Mouse (Mus musculus): ENCODE data around the gene Dcaf4. TPM values are rescaled to one million over a fixed set of nuclear protein-coding genes. Genes with fewer than 3 reads are reported as not detected.

Gene Dcaf4
- total and polyA plus RNA-seq, 2 experiments from 2014 or later, result 34.5 to 55.6 TPM

- H3K9ac ChIP-seq (replicated peaks; ENCODE audit: low read length), result no peak overlapping the region
- H3K4me2 ChIP-seq (ENCODE audit: low read depth, low read length), result no peak overlapping the region
- no peaks in the 10 kb centered on the region for H3K36me3 ChIP-seq (ENCODE audit: insufficient read depth, low read length)
- ATAC-seq, result no peak
- H3K27ac ChIP-seq, result no peak overlapping the region
- 78% methylated on average over 4 of the region's 4 CpGs for WGBS
- peaks cover 3% of the 10 kb centered on the region; the same call in 1 of the 2 replicates for H3K9me3 ChIP-seq (ENCODE audit: low read length)
- H3K27me3 ChIP-seq (ENCODE audit: insufficient read depth, low read length), result no peaks in the 10 kb centered on the region
- no peak for DNase-seq (ENCODE audit: low spot score)
- no peak; the same call in 1 of the 2 replicates for TF ChIP-seq CTCF (IDR thresholded peaks at IDR 0.05; ENCODE audit: low read depth)
- H3K4me1 ChIP-seq (ENCODE audit: insufficient read depth, low read length), result no peaks in the 10 kb centered on the region
- H3K4me3 ChIP-seq (ENCODE audit: low read length), result no peak overlapping the region
These were observed 24.9 kb upstream of the Dcaf4 start for GRCm38 (mm10) chr12:83495248-83495960.

GRCm38 (mm10) chr12:83495961-83496282, 24.3 kb upstream of the Dcaf4 start:
- ATAC-seq (no peak), DNase-seq (ENCODE audit: low spot score) (no peak)
- 71% methylated on average over 9 of the region's 9 CpGs for WGBS

GRCm38 (mm10) chr12:83496336-83496735, 23.9 kb upstream of the Dcaf4 start:
- Histone ChIP-seq H3K9me3 (ENCODE audit: low read length) (peaks cover 3% of the 10 kb centered on the region; the same call in 1 of the 2 replicates), H3K27me3 (ENCODE audit: insufficient read depth, low read length) (no peaks in the 10 kb centered on the region), H3K9ac (replicated peaks; ENCODE audit: low read length) (no peak overlapping the region), H3K4me2 (ENCODE audit: low read depth, low read length) (no peak overlapping the region), H3K27ac (no peak overlapping the region), H3K36me3 (ENCODE audit: insufficient read depth, low read length) (no peaks in the 10 kb centered on the region), H3K4me3 (ENCODE audit: low read length) (no peak overlapping the region), H3K4me1 (ENCODE audit: insufficient read depth, low read length) (no peaks in the 10 kb centered on the region)
- DNase-seq (ENCODE audit: low spot score) (no peak), ATAC-seq (no peak)
- WGBS, result 82% methylated on average over 4 of the region's 4 CpGs
- TF ChIP-seq CTCF (IDR thresholded peaks at IDR 0.05; ENCODE audit: low read depth), result no peak

More at GRCm38 (mm10) chr12:83495961-83496282, 24.3 kb upstream of the Dcaf4 start:
- no peak for TF ChIP-seq CTCF (IDR thresholded peaks at IDR 0.05; ENCODE audit: low read depth)
- Histone ChIP-seq H3K27me3 (ENCODE audit: insufficient read depth, low read length) (no peaks in the 10 kb centered on the region), H3K4me3 (ENCODE audit: low read length) (no peak overlapping the region), H3K9me3 (ENCODE audit: low read length) (peaks cover 3% of the 10 kb centered on the region; the same call in 1 of the 2 replicates), H3K4me1 (ENCODE audit: insufficient read depth, low read length) (no peaks in the 10 kb centered on the region), H3K9ac (replicated peaks; ENCODE audit: low read length) (no peak overlapping the region), H3K4me2 (ENCODE audit: low read depth, low read length) (no peak overlapping the region), H3K36me3 (ENCODE audit: insufficient read depth, low read length) (no peaks in the 10 kb centered on the region), H3K27ac (no peak overlapping the region)

GRCm38 (mm10) chr12:83496736-83497135, 23.5 kb upstream of the Dcaf4 start:
- no peak for TF ChIP-seq CTCF (IDR thresholded peaks at IDR 0.05; ENCODE audit: low read depth)
- no peaks in the 10 kb centered on the region for H3K9me3 ChIP-seq (ENCODE audit: low read length)
- no peaks in the 10 kb centered on the region for H3K36me3 ChIP-seq (ENCODE audit: insufficient read depth, low read length)
- DNase-seq (ENCODE audit: low spot score) (no peak), ATAC-seq (no peak)
- H3K4me2 ChIP-seq (ENCODE audit: low read depth, low read length), result no peak overlapping the region
- H3K27me3 ChIP-seq (ENCODE audit: insufficient read depth, low read length), result no peaks in the 10 kb centered on the region
- H3K9ac ChIP-seq (replicated peaks; ENCODE audit: low read length), result no peak overlapping the region
- H3K27ac ChIP-seq, result no peak overlapping the region
- no peak overlapping the region for H3K4me3 ChIP-seq (ENCODE audit: low read length)
- no peaks in the 10 kb centered on the region for H3K4me1 ChIP-seq (ENCODE audit: insufficient read depth, low read length)
- WGBS, result 84% methylated on average over 6 of the region's 6 CpGs

- no peaks in the 10 kb centered on the region for H3K27me3 ChIP-seq (ENCODE audit: insufficient read depth, low read length)
- DNase-seq (ENCODE audit: low spot score) (no peak), ATAC-seq (no peak)
- no peak overlapping the region for H3K4me3 ChIP-seq (ENCODE audit: low read length)
- TF ChIP-seq CTCF (IDR thresholded peaks at IDR 0.05; ENCODE audit: low read depth), result 0 out of 2 replicates have a peak, but pooled peaks have one; percentile 12
- no peak overlapping the region for H3K9ac ChIP-seq (replicated peaks; ENCODE audit: low read length)
- 72% methylated on average over 3 of the region's 3 CpGs for WGBS
- no peaks in the 10 kb centered on the region for H3K36me3 ChIP-seq (ENCODE audit: insufficient read depth, low read length)
- no peaks in the 10 kb centered on the region for H3K4me1 ChIP-seq (ENCODE audit: insufficient read depth, low read length)
- no peak overlapping the region for H3K27ac ChIP-seq
- no peak overlapping the region for H3K4me2 ChIP-seq (ENCODE audit: low read depth, low read length)
- H3K9me3 ChIP-seq (ENCODE audit: low read length), result no peaks in the 10 kb centered on the region
These were observed 22.3 kb upstream of the Dcaf4 start for GRCm38 (mm10) chr12:83497959-83498358.

- Histone ChIP-seq H3K27ac (no peak overlapping the region), H3K4me1 (ENCODE audit: insufficient read depth, low read length) (no peaks in the 10 kb centered on the region), H3K4me2 (ENCODE audit: low read depth, low read length) (no peak overlapping the region), H3K36me3 (ENCODE audit: insufficient read depth, low read length) (no peaks in the 10 kb centered on the region), H3K9ac (replicated peaks; ENCODE audit: low read length) (no peak overlapping the region), H3K9me3 (ENCODE audit: low read length) (no peaks in the 10 kb centered on the region), H3K4me3 (ENCODE audit: low read length) (no peak overlapping the region), H3K27me3 (ENCODE audit: insufficient read depth, low read length) (no peaks in the 10 kb centered on the region)
- TF ChIP-seq CTCF (IDR thresholded peaks at IDR 0.05; ENCODE audit: low read depth), result no peak
- ATAC-seq (no peak), DNase-seq (ENCODE audit: low spot score) (no peak)
- 62% methylated on average over 5 of the region's 5 CpGs for WGBS
These were observed 21.0 kb upstream of the Dcaf4 start for GRCm38 (mm10) chr12:83499256-83499655.

GRCm38 (mm10) chr12:83502190-83502589, 18.1 kb upstream of the Dcaf4 start:
- no peak overlapping the region for H3K4me2 ChIP-seq (ENCODE audit: low read depth, low read length)
- no peak overlapping the region for H3K27ac ChIP-seq
- H3K9me3 ChIP-seq (ENCODE audit: low read length), result no peaks in the 10 kb centered on the region
- 6% methylated on average over 9 of the region's 9 CpGs for WGBS
- H3K4me3 ChIP-seq (ENCODE audit: low read length), result no peak overlapping the region
- ATAC-seq (peak; percentile 32; the same call in 1 of the 2 replicates), DNase-seq (ENCODE audit: low spot score) (peak; percentile 88)
- no peaks in the 10 kb centered on the region for H3K27me3 ChIP-seq (ENCODE audit: insufficient read depth, low read length)
- no peaks in the 10 kb centered on the region for H3K4me1 ChIP-seq (ENCODE audit: insufficient read depth, low read length)
- peak; percentile 88 for TF ChIP-seq CTCF (IDR thresholded peaks at IDR 0.05; ENCODE audit: low read depth)
- no peak overlapping the region for H3K9ac ChIP-seq (replicated peaks; ENCODE audit: low read length)
- H3K36me3 ChIP-seq (ENCODE audit: insufficient read depth, low read length), result no peaks in the 10 kb centered on the region
